Mouse (Mus musculus) G1E (cell line): ENCODE data around the gene Ect2.

Experiments
- CTCF ChIP-seq: IDR thresholded peaks from 2 replicates; pipeline ENCODE4 v1.5.1; 2012; ENCODE audit warnings: low read depth, low read length, inconsistent platforms, mixed read lengths
- GATA1 ChIP-seq: IDR thresholded peaks from 2 replicates; pipeline ENCODE4 v1.6.1; 2012; ENCODE audit warnings: borderline replicate concordance, low read length, inconsistent platforms, mixed read lengths
- GATA2 ChIP-seq: IDR thresholded peaks from 2 replicates; pipeline ENCODE4 v1.6.1; 2012; ENCODE audit warnings: low read depth, low read length, inconsistent platforms, borderline replicate concordance
- POLR2AphosphoS5 ChIP-seq: IDR thresholded peaks from 2 replicates; pipeline ENCODE4 v1.6.1; 2012; ENCODE audit warnings: low read depth, low read length, inconsistent platforms; ENCODE audit not compliant: insufficient replicate concordance
- TAL1 ChIP-seq: conservative IDR thresholded peaks from 2 replicates; pipeline ENCODE4 v1.6.1; 2012; ENCODE audit warnings: low read depth, low read length, inconsistent platforms, mixed read lengths

- TF ChIP-seq TAL1 (no peak), GATA1 (no peak), CTCF (no peak), POLR2AphosphoS5 (no peak), GATA2 (no peak)
Observed at GRCm38 (mm10) chr3:27196529-27196928, 42.9 kb upstream of the Ect2 start.
